Mouse (Mus musculus) CH12.LX (cell line): ENCODE measurements around the gene Rev3l.

Experiments
- CTCF ChIP-seq, 2 experiments: IDR thresholded peaks in 1 of 2; conservative IDR thresholded peaks in 1 of 2; 2 replicates each; pipeline ENCODE4 v1.5.1; 2011 to 2012; ENCODE audit warnings: low read depth in 2 of 2, low read length in 2 of 2, improper control_type of control experiment in 1 of 2, inconsistent platforms in 1 of 2, mild to moderate bottlenecking in 1 of 2, moderate library complexity in 1 of 2
- ELF1 ChIP-seq: IDR thresholded peaks from 2 replicates; pipeline ENCODE4 v1.6.1; 2014; ENCODE audit warnings: low read depth, mild to moderate bottlenecking, inconsistent platforms, low read length, improper control_type of control experiment
- EP300 ChIP-seq: IDR thresholded peaks from 2 replicates; pipeline ENCODE4 v1.6.1; 2011; ENCODE audit warnings: low read length, improper control_type of control experiment
- HCFC1 ChIP-seq: IDR thresholded peaks from 2 replicates; pipeline ENCODE4 v1.6.1; 2012; ENCODE audit warnings: low read depth, mild to moderate bottlenecking, inconsistent platforms, low read length, improper control_type of control experiment
- MAFK ChIP-seq: IDR thresholded peaks from 2 replicates; pipeline ENCODE4 v1.6.1; 2011; ENCODE audit warnings: low read length, improper control_type of control experiment; ENCODE audit not compliant: insufficient replicate concordance
- MAZ ChIP-seq: IDR thresholded peaks from 2 replicates; pipeline ENCODE4 v1.6.1; 2012; ENCODE audit warnings: low read depth, mild to moderate bottlenecking, inconsistent platforms, low read length, improper control_type of control experiment, moderate library complexity
- MXI1 ChIP-seq: IDR thresholded peaks from 2 replicates; pipeline ENCODE4 v1.6.1; 2011; ENCODE audit warnings: mild to moderate bottlenecking, low read depth, low read length, improper control_type of control experiment
- NELFE ChIP-seq: IDR thresholded peaks from 2 replicates; pipeline ENCODE4 v1.6.1; 2011; ENCODE audit warnings: low read depth, low read length, improper control_type of control experiment
- NRF1 ChIP-seq: IDR thresholded peaks from 2 replicates; pipeline ENCODE4 v1.6.1; 2014; ENCODE audit warnings: low read depth, mild to moderate bottlenecking, inconsistent platforms, low read length, improper control_type of control experiment, moderate library complexity
- POLR2A ChIP-seq: IDR thresholded peaks from 2 replicates; pipeline ENCODE4 v1.6.1; 2011; ENCODE audit warnings: low read depth, mild to moderate bottlenecking, improper control_type of control experiment, low read length
- RCOR1 ChIP-seq: conservative IDR thresholded peaks from 2 replicates; pipeline ENCODE4 v1.6.1; 2012; ENCODE audit warnings: low read depth, mild to moderate bottlenecking, inconsistent platforms, low read length, improper control_type of control experiment
- USF2 ChIP-seq: conservative IDR thresholded peaks from 2 replicates; pipeline ENCODE4 v1.6.1; 2011; ENCODE audit warnings: low read depth, low read length, improper control_type of control experiment
- ZNF384 ChIP-seq: IDR thresholded peaks from 2 replicates; pipeline ENCODE4 v1.6.1; 2012; ENCODE audit warnings: low read depth, low read length, improper control_type of control experiment, inconsistent platforms

- TF ChIP-seq CTCF (conservative IDR thresholded peaks at IDR 0.05 in 1 of 2, IDR thresholded peaks at IDR 0.05 in 1 of 2; ENCODE audit: low read depth in 2 of 2, low read length in 2 of 2) (no peak), RCOR1 (no peak), NELFE (no peak), ZNF384 (no peak), HCFC1 (no peak), POLR2A (no peak), NRF1 (no peak), USF2 (no peak), MXI1 (no peak), EP300 (no peak), MAZ (no peak), ELF1 (no peak), MAFK (no peak)
Observed at GRCm38 (mm10) chr10:39893702-39894697, 162.1 kb downstream of the Rev3l start.
